Mouse (Mus musculus): ENCODE measurements around the gene Dtymk. TPM values are rescaled to one million over a fixed set of nuclear protein-coding genes. Genes with fewer than 3 reads are reported as not detected.
"Not testable (repeated sequence)": the region's sequence is repeated elsewhere in the genome, so short reads cannot be mapped to it uniquely, and the experiment has no call there.

Gene Dtymk
- polyA plus RNA-seq, 1 experiment = 191 TPM

GRCm38 (mm10) chr1:93769901-93770300, 31.8 kb downstream of the Dtymk start:
- Histone ChIP-seq H3K36me3 (ENCODE audit: control insufficient read depth, insufficient read depth, low read length, poor library complexity, severe bottlenecking) (peaks cover 13% of the 10 kb centered on the region), H3K4me1 (ENCODE audit: control insufficient read depth, insufficient read depth, low read length) (no peaks in the 10 kb centered on the region), H3K27me3 (ENCODE audit: control insufficient read depth, insufficient read depth, low read length, poor library complexity, severe bottlenecking) (no peaks in the 10 kb centered on the region), H3K27ac (ENCODE audit: insufficient read depth, low read length) (no peak overlapping the region), H3K4me3 (ENCODE audit: low read depth, low read length) (no peak overlapping the region), H3K9me3 (replicated peaks; ENCODE audit: control insufficient read depth, insufficient read depth, low read length, poor library complexity, severe bottlenecking) (no peaks in the 10 kb centered on the region), H3K9ac (ENCODE audit: low read depth, poor library complexity, severe bottlenecking) (no peak overlapping the region)
- no peak for TF ChIP-seq CTCF (IDR thresholded peaks at IDR 0.05; ENCODE audit: low read depth, low read length)
- no peak for TF ChIP-seq EP300 (IDR thresholded peaks at IDR 0.05; ENCODE audit: insufficient read depth, low read depth, low read length)
- no peak for TF ChIP-seq POLR2A (IDR thresholded peaks at IDR 0.05; ENCODE audit: insufficient read depth, low read length)

- Histone ChIP-seq H3K27ac (ENCODE audit: insufficient read depth, low read length) (no peak overlapping the region), H3K4me1 (ENCODE audit: control insufficient read depth, insufficient read depth, low read length) (no peaks in the 10 kb centered on the region), H3K9ac (ENCODE audit: low read depth, poor library complexity, severe bottlenecking) (no peak overlapping the region), H3K36me3 (ENCODE audit: control insufficient read depth, insufficient read depth, low read length, poor library complexity, severe bottlenecking) (peaks cover 6% of the 10 kb centered on the region; the same call in 1 of the 2 replicates), H3K27me3 (ENCODE audit: control insufficient read depth, insufficient read depth, low read length, poor library complexity, severe bottlenecking) (no peaks in the 10 kb centered on the region), H3K9me3 (replicated peaks; ENCODE audit: control insufficient read depth, insufficient read depth, low read length, poor library complexity, severe bottlenecking) (no peaks in the 10 kb centered on the region), H3K4me3 (ENCODE audit: low read depth, low read length) (no peak overlapping the region)
- TF ChIP-seq POLR2A (IDR thresholded peaks at IDR 0.05; ENCODE audit: insufficient read depth, low read length) = no peak
- no peak for TF ChIP-seq CTCF (IDR thresholded peaks at IDR 0.05; ENCODE audit: low read depth, low read length)
- TF ChIP-seq EP300 (IDR thresholded peaks at IDR 0.05; ENCODE audit: insufficient read depth, low read depth, low read length) = no peak
Measured at GRCm38 (mm10) chr1:93767600-93767999, 34.1 kb downstream of the Dtymk start.

- H3K9me3 ChIP-seq (replicated peaks; ENCODE audit: control insufficient read depth, insufficient read depth, low read length, poor library complexity, severe bottlenecking) = no peaks in the 10 kb centered on the region
- no peak overlapping the region for H3K4me3 ChIP-seq (ENCODE audit: low read depth, low read length)
- H3K36me3 ChIP-seq (ENCODE audit: control insufficient read depth, insufficient read depth, low read length, poor library complexity, severe bottlenecking) = peaks cover 6% of the 10 kb centered on the region; the same call in 1 of the 2 replicates
- no peak overlapping the region for H3K9ac ChIP-seq (ENCODE audit: low read depth, poor library complexity, severe bottlenecking)
- H3K4me1 ChIP-seq (ENCODE audit: control insufficient read depth, insufficient read depth, low read length) = no peaks in the 10 kb centered on the region
- H3K27me3 ChIP-seq (ENCODE audit: control insufficient read depth, insufficient read depth, low read length, poor library complexity, severe bottlenecking) = no peaks in the 10 kb centered on the region
- TF ChIP-seq EP300 (IDR thresholded peaks at IDR 0.05; ENCODE audit: insufficient read depth, low read depth, low read length) (no peak), POLR2A (IDR thresholded peaks at IDR 0.05; ENCODE audit: insufficient read depth, low read length) (no peak), CTCF (IDR thresholded peaks at IDR 0.05; ENCODE audit: low read depth, low read length) (no peak)
- no peak overlapping the region for H3K27ac ChIP-seq (ENCODE audit: insufficient read depth, low read length)
Measured at GRCm38 (mm10) chr1:93764871-93765591, 36.7 kb downstream of the Dtymk start.

GRCm38 (mm10) chr1:93763531-93763930, 38.2 kb downstream of the Dtymk start:
- not testable (repeated sequence) for H3K4me3 ChIP-seq (ENCODE audit: low read depth, low read length); H3K9me3 ChIP-seq (replicated peaks; ENCODE audit: control insufficient read depth, insufficient read depth, low read length, poor library complexity, severe bottlenecking); H3K36me3 ChIP-seq (ENCODE audit: control insufficient read depth, insufficient read depth, low read length, poor library complexity, severe bottlenecking); H3K27ac ChIP-seq (ENCODE audit: insufficient read depth, low read length); H3K9ac ChIP-seq (ENCODE audit: low read depth, poor library complexity, severe bottlenecking); H3K27me3 ChIP-seq (ENCODE audit: control insufficient read depth, insufficient read depth, low read length, poor library complexity, severe bottlenecking); H3K4me1 ChIP-seq (ENCODE audit: control insufficient read depth, insufficient read depth, low read length)

- Histone ChIP-seq H3K27me3 (ENCODE audit: control insufficient read depth, insufficient read depth, low read length, poor library complexity, severe bottlenecking) (no peaks in the 10 kb centered on the region), H3K9me3 (replicated peaks; ENCODE audit: control insufficient read depth, insufficient read depth, low read length, poor library complexity, severe bottlenecking) (no peaks in the 10 kb centered on the region), H3K27ac (ENCODE audit: insufficient read depth, low read length) (no peak overlapping the region), H3K4me1 (ENCODE audit: control insufficient read depth, insufficient read depth, low read length) (peaks cover 1% of the 10 kb centered on the region), H3K4me3 (ENCODE audit: low read depth, low read length) (no peak overlapping the region), H3K36me3 (ENCODE audit: control insufficient read depth, insufficient read depth, low read length, poor library complexity, severe bottlenecking) (no peaks in the 10 kb centered on the region), H3K9ac (ENCODE audit: low read depth, poor library complexity, severe bottlenecking) (no peak overlapping the region)
- TF ChIP-seq CTCF (IDR thresholded peaks at IDR 0.05; ENCODE audit: low read depth, low read length) (no peak), POLR2A (IDR thresholded peaks at IDR 0.05; ENCODE audit: insufficient read depth, low read length) (no peak), EP300 (IDR thresholded peaks at IDR 0.05; ENCODE audit: insufficient read depth, low read depth, low read length) (no peak)
Measured at GRCm38 (mm10) chr1:93760076-93760475, 41.7 kb downstream of the Dtymk start.

GRCm38 (mm10) chr1:93756154-93756553, 45.6 kb downstream of the Dtymk start:
- Histone ChIP-seq H3K4me3 (ENCODE audit: low read depth, low read length) (no peak overlapping the region), H3K9me3 (replicated peaks; ENCODE audit: control insufficient read depth, insufficient read depth, low read length, poor library complexity, severe bottlenecking) (no peaks in the 10 kb centered on the region), H3K9ac (ENCODE audit: low read depth, poor library complexity, severe bottlenecking) (no peak overlapping the region), H3K27ac (ENCODE audit: insufficient read depth, low read length) (no peak overlapping the region), H3K36me3 (ENCODE audit: control insufficient read depth, insufficient read depth, low read length, poor library complexity, severe bottlenecking) (no peaks in the 10 kb centered on the region), H3K4me1 (ENCODE audit: control insufficient read depth, insufficient read depth, low read length) (peaks cover 3% of the 10 kb centered on the region), H3K27me3 (ENCODE audit: control insufficient read depth, insufficient read depth, low read length, poor library complexity, severe bottlenecking) (no peaks in the 10 kb centered on the region)
- TF ChIP-seq CTCF (IDR thresholded peaks at IDR 0.05; ENCODE audit: low read depth, low read length) (no peak), EP300 (IDR thresholded peaks at IDR 0.05; ENCODE audit: insufficient read depth, low read depth, low read length) (no peak)

All from ES-Bruce4 (cell line).